Mouse (Mus musculus) MEL (cell line): ENCODE data around the gene Rlf. TPM values are rescaled to one million over a fixed set of nuclear protein-coding genes. Genes with fewer than 3 reads are reported as not detected.

ENCODE experiments used
- DNase-seq: peaks from one replicate; pipeline ENCODE4 v3.0.0; 2011; ENCODE audit warnings: low read depth, low spot score
- H3K27ac ChIP-seq: 2 replicates; pipeline ENCODE4 v1.5.1; 2012; ENCODE audit warnings: low read depth, mild to moderate bottlenecking, control low read depth, low read length, moderate library complexity; ENCODE audit not compliant: control insufficient read depth
- H3K27me3 ChIP-seq, 2 experiments: fragments of 150-350 bp in 1 of 2; sonication (generic) in 1 of 2; 2 replicates each; pipeline ENCODE4 v1.6.1; 2012; ENCODE audit warnings: low read length in 2 of 2, mild to moderate bottlenecking in 2 of 2, improper control_type of control experiment in 1 of 2, moderate library complexity in 1 of 2; ENCODE audit not compliant: insufficient read depth in 2 of 2, control insufficient read depth in 1 of 2
- H3K36me3 ChIP-seq, 2 experiments: 2 replicates each; pipeline ENCODE4 v1.6.1; 2012 to 2014; ENCODE audit warnings: low read length in 2 of 2, improper control_type of control experiment in 1 of 2, inconsistent platforms in 1 of 2, mild to moderate bottlenecking in 1 of 2; ENCODE audit not compliant: insufficient read depth in 2 of 2, control insufficient read depth in 1 of 2
- H3K4me1 ChIP-seq, 2 experiments: fragments of 150-350 bp in 1 of 2; sonication (generic) in 1 of 2; 2 replicates each; pipeline ENCODE4 v1.6.1; 2012; ENCODE audit warnings: low read length in 2 of 2, improper control_type of control experiment in 1 of 2, mild to moderate bottlenecking in 1 of 2; ENCODE audit not compliant: insufficient read depth in 2 of 2, control insufficient read depth in 1 of 2
- H3K4me3 ChIP-seq, 2 experiments: fragments of 150-350 bp in 1 of 2; sonication (generic) in 1 of 2; 2 replicates each; pipeline ENCODE4 v1.5.1; 2012; ENCODE audit warnings: low read depth in 2 of 2, low read length in 2 of 2, mild to moderate bottlenecking in 2 of 2, moderate library complexity in 2 of 2, control low read depth in 1 of 2, improper control_type of control experiment in 1 of 2; ENCODE audit not compliant: control insufficient read depth in 1 of 2, insufficient read depth in 1 of 2
- H3K79me2 ChIP-seq: 2 replicates; pipeline ENCODE4 v1.6.1; 2012; ENCODE audit warnings: mild to moderate bottlenecking, low read length, moderate library complexity; ENCODE audit not compliant: control insufficient read depth, poor library complexity, insufficient read depth
- H3K9ac ChIP-seq: 2 replicates; pipeline ENCODE4 v1.6.1; 2012; ENCODE audit warnings: low read depth, mild to moderate bottlenecking, control low read depth, low read length, moderate library complexity; ENCODE audit not compliant: control insufficient read depth, poor library complexity, severe bottlenecking
- H3K9me3 ChIP-seq: fragments of 150-350 bp; sonication (generic); replicated peaks from 2 replicates; pipeline ENCODE4 v1.6.1; 2012; ENCODE audit warnings: mild to moderate bottlenecking, low read length, improper control_type of control experiment, moderate library complexity; ENCODE audit not compliant: insufficient read depth
- CHD2 ChIP-seq: IDR thresholded peaks from 2 replicates; pipeline ENCODE4 v1.6.1; 2011; ENCODE audit warnings: low read length, improper control_type of control experiment
- CTCF ChIP-seq, 3 experiments: IDR thresholded peaks in 2 of 3; conservative IDR thresholded peaks in 1 of 3; 2 replicates each; pipeline ENCODE4 v1.5.1; 2011 to 2012; ENCODE audit warnings: low read length in 3 of 3, low read depth in 2 of 3, mild to moderate bottlenecking in 2 of 3, improper control_type of control experiment in 1 of 3, inconsistent platforms in 1 of 3, mixed read lengths in 1 of 3, moderate library complexity in 1 of 3; ENCODE audit not compliant: control insufficient read depth in 1 of 3, insufficient read depth in 1 of 3, poor library complexity in 1 of 3, severe bottlenecking in 1 of 3
- EP300 ChIP-seq, 2 experiments: IDR thresholded peaks; 2 replicates each; pipeline ENCODE4 v1.6.1; 2011; ENCODE audit warnings: improper control_type of control experiment in 2 of 2, low read length in 2 of 2, low read depth in 1 of 2, mild to moderate bottlenecking in 1 of 2
- GABPA ChIP-seq: IDR thresholded peaks from 2 replicates; pipeline ENCODE4 v1.6.1; 2012; ENCODE audit warnings: low read depth, mild to moderate bottlenecking, inconsistent platforms, low read length, improper control_type of control experiment, moderate library complexity
- HCFC1 ChIP-seq: IDR thresholded peaks from 2 replicates; pipeline ENCODE4 v1.6.1; 2012; ENCODE audit warnings: low read depth, mild to moderate bottlenecking, inconsistent platforms, low read length, improper control_type of control experiment, moderate library complexity
- JUND ChIP-seq: IDR thresholded peaks from 2 replicates; pipeline ENCODE4 v1.6.1; 2011; ENCODE audit warnings: low read depth, mild to moderate bottlenecking, improper control_type of control experiment, low read length
- MAFK ChIP-seq: IDR thresholded peaks from 2 replicates; pipeline ENCODE4 v1.6.1; 2011; ENCODE audit warnings: low read depth, mild to moderate bottlenecking, low read length, improper control_type of control experiment, borderline replicate concordance
- MAZ ChIP-seq: IDR thresholded peaks from 2 replicates; pipeline ENCODE4 v1.6.1; 2012; ENCODE audit warnings: low read depth, mild to moderate bottlenecking, inconsistent platforms, low read length, improper control_type of control experiment
- MXI1 ChIP-seq: IDR thresholded peaks from 2 replicates; pipeline ENCODE4 v1.6.1; 2011; ENCODE audit warnings: mild to moderate bottlenecking, low read depth, low read length, improper control_type of control experiment
- MYB ChIP-seq: IDR thresholded peaks from 2 replicates; pipeline ENCODE4 v1.6.1; 2011; ENCODE audit warnings: mild to moderate bottlenecking, low read depth, low read length, improper control_type of control experiment
- MYC ChIP-seq: IDR thresholded peaks from 2 replicates; pipeline ENCODE4 v1.6.1; 2011; ENCODE audit warnings: low read depth, mild to moderate bottlenecking, low read length, improper control_type of control experiment, moderate library complexity
- NRF1 ChIP-seq: IDR thresholded peaks from 2 replicates; pipeline ENCODE4 v1.6.1; 2014; ENCODE audit warnings: low read depth, mild to moderate bottlenecking, inconsistent platforms, low read length, improper control_type of control experiment, moderate library complexity; ENCODE audit not compliant: poor library complexity, insufficient read depth, severe bottlenecking
- POLR2AphosphoS2 ChIP-seq: IDR thresholded peaks from 2 replicates; pipeline ENCODE4 v1.6.1; 2011; ENCODE audit warnings: low read length, improper control_type of control experiment
- POLR2AphosphoS5 ChIP-seq: IDR thresholded peaks from 2 replicates; pipeline ENCODE4 v1.6.1; 2012; ENCODE audit warnings: low read depth, borderline replicate concordance, mild to moderate bottlenecking, inconsistent platforms, low read length, moderate library complexity, mixed read lengths
- RCOR1 ChIP-seq: IDR thresholded peaks from 2 replicates; pipeline ENCODE4 v1.6.1; 2012; ENCODE audit warnings: low read depth, mild to moderate bottlenecking, inconsistent platforms, low read length, improper control_type of control experiment
- SIN3A ChIP-seq: IDR thresholded peaks from 2 replicates; pipeline ENCODE4 v1.6.1; 2012; ENCODE audit warnings: low read length, improper control_type of control experiment, inconsistent platforms
- SMC3 ChIP-seq: IDR thresholded peaks from 2 replicates; pipeline ENCODE4 v1.6.1; 2011; ENCODE audit warnings: low read depth, low read length, improper control_type of control experiment
- TAL1 ChIP-seq: IDR thresholded peaks from 2 replicates; pipeline ENCODE4 v1.6.1; 2012; ENCODE audit warnings: mild to moderate bottlenecking, inconsistent platforms, low read length, moderate library complexity, mixed read lengths
- TBP ChIP-seq: IDR thresholded peaks from 2 replicates; pipeline ENCODE4 v1.8.0; 2011; ENCODE audit warnings: low read depth, low read length, improper control_type of control experiment
- USF1 ChIP-seq: IDR thresholded peaks from 2 replicates; pipeline ENCODE4 v1.6.1; 2014; ENCODE audit warnings: low read depth, mild to moderate bottlenecking, inconsistent platforms, low read length, improper control_type of control experiment, moderate library complexity
- USF2 ChIP-seq, 2 experiments: IDR thresholded peaks; 2 replicates each; pipeline ENCODE4 v1.6.1; 2011 to 2012; ENCODE audit warnings: improper control_type of control experiment in 2 of 2, low read length in 2 of 2, borderline replicate concordance in 1 of 2, inconsistent platforms in 1 of 2, low read depth in 1 of 2, mild to moderate bottlenecking in 1 of 2; ENCODE audit not compliant: insufficient read depth in 1 of 2
- ZC3H11A ChIP-seq: IDR thresholded peaks from 2 replicates; pipeline ENCODE4 v1.6.1; 2012; ENCODE audit warnings: low read depth, mild to moderate bottlenecking, inconsistent platforms, low read length, improper control_type of control experiment
- ZKSCAN1 ChIP-seq: IDR thresholded peaks from 2 replicates; pipeline ENCODE4 v1.6.1; 2012; ENCODE audit warnings: low read depth, mild to moderate bottlenecking, inconsistent platforms, low read length, improper control_type of control experiment, moderate library complexity
- ZMIZ1 ChIP-seq: IDR thresholded peaks from 2 replicates; pipeline ENCODE4 v1.6.1; 2012; ENCODE audit warnings: low read depth, mild to moderate bottlenecking, inconsistent platforms, low read length, improper control_type of control experiment, moderate library complexity
- ZNF384 ChIP-seq: IDR thresholded peaks from 2 replicates; pipeline ENCODE4 v1.6.1; 2012; ENCODE audit warnings: low read depth, mild to moderate bottlenecking, inconsistent platforms, low read length, improper control_type of control experiment
- polyA plus RNA-seq, 2 experiments: library from polyadenylated mRNA; stranded (reverse) in 1 of 2; unstranded in 1 of 2; fragments of >175 nt in 1 of 2; fragments of >200 nt in 1 of 2; gene quantifications; 2 replicates each; pipeline versions ENCODE4 v1.2.1 to v1.2.4; 2012; ENCODE audit warnings: low replicate concordance in 2 of 2, low read depth in 1 of 2; ENCODE audit not compliant: insufficient read length in 2 of 2, insufficient read depth in 1 of 2, missing spikeins in 1 of 2
- total RNA-seq: library from RNA; depleted of rRNA; stranded (reverse); fragments of 300-350 nt; gene quantifications from 2 replicates; pipeline ENCODE4 v1.2.3, GENCODE M21; 2012

The Rlf gene
- total and polyA plus RNA-seq, 3 experiments, result 14.1 to 54.0 (median 17.3) TPM

GRCm38 (mm10) chr4:121240637-121241611 is 26.0 kb upstream of the Rlf start (continued):
- TF ChIP-seq POLR2AphosphoS5, result no peak
- 0 out of 2 replicates have a peak, but pooled peaks have one; percentile 29 for TF ChIP-seq MAZ
- no peak for TF ChIP-seq RCOR1
- TF ChIP-seq JUND, result no peak
- no peak for TF ChIP-seq GABPA
- TF ChIP-seq ZC3H11A, result peak; percentile 61
- no peak for TF ChIP-seq CHD2
- TF ChIP-seq MAFK, result no peak
- TF ChIP-seq SIN3A, result no peak
- no peak for TF ChIP-seq ZNF384
- TF ChIP-seq, all 39 proteins: peak for 7

GRCm38 (mm10) chr4:121239878-121240277 is 25.0 kb upstream of the Rlf start:
- Histone ChIP-seq H3K4me1 (no peaks in the 10 kb centered on the region), H3K27ac (no peak overlapping the region), H3K4me3 (no peak overlapping the region), H3K9me3 (no peaks in the 10 kb centered on the region), H3K27me3 (peaks cover 0 to 4% of the 10 kb centered on the region in 2 experiments; a peak in 3 of 4 replicates), H3K79me2 (no peaks in the 10 kb centered on the region), H3K9ac (no peak overlapping the region), H3K36me3 (no peaks in the 10 kb centered on the region)
- no peak for DNase-seq
- no peak for TF ChIP-seq MXI1
- no peak for TF ChIP-seq POLR2AphosphoS5
- TF ChIP-seq ZC3H11A, result no peak
- TF ChIP-seq HCFC1, result no peak
- TF ChIP-seq SMC3, result no peak
- TF ChIP-seq USF1, result no peak
- no peak for TF ChIP-seq MYB
- no peak for TF ChIP-seq CTCF (IDR thresholded peaks at IDR 0.05 in 2 of 3, conservative IDR thresholded peaks at IDR 0.05 in 1 of 3; ENCODE audit: control insufficient read depth in 1 of 3, insufficient read depth in 1 of 3, low read depth in 2 of 3, low read length in 3 of 3, poor library complexity in 1 of 3, severe bottlenecking in 1 of 3)
- no peak for TF ChIP-seq TBP
- no peak for TF ChIP-seq ZMIZ1
- no peak for TF ChIP-seq NRF1
- no peak for TF ChIP-seq RCOR1
- TF ChIP-seq CHD2, result no peak
- no peak for TF ChIP-seq POLR2AphosphoS2
- no peak for TF ChIP-seq EP300 (IDR thresholded peaks at IDR 0.05; ENCODE audit: low read depth in 1 of 2, low read length in 2 of 2)
- TF ChIP-seq TAL1, result no peak
- TF ChIP-seq USF2 (IDR thresholded peaks at IDR 0.05; ENCODE audit: borderline replicate concordance in 1 of 2, insufficient read depth in 1 of 2, low read depth in 1 of 2, low read length in 2 of 2), result no peak
- no peak for TF ChIP-seq MYC
- no peak for TF ChIP-seq SIN3A
- TF ChIP-seq ZKSCAN1, result no peak
